Mouse (Mus musculus) hindbrain, embryonic 15.5 days (tissue): ENCODE measurements at regions not wholly inside any gene's neighbourhood (a gene's known extent, or its start where the extent isn't known, plus 50 kb on each side); places are given as distances from the start of the nearest gene placed in this dataset.
A peak's percentile ranks its signal among the peaks of the same experiment; 100 is the strongest.

Source experiments
- ATAC-seq: fragments of 200-750 bp; cut with Nextera tagmentation; 2 replicates; pipeline ENCODE4 v1.8.0; 2017; ENCODE audit warnings: low read depth, moderate number of reproducible peaks, moderate TSS enrichment; ENCODE audit not compliant: low FRiP score
- H3K27ac ChIP-seq: fragments of 300-500 bp; sonication (generic); replicated peaks from 2 replicates; pipeline ENCODE4 v1.5.1; 2015; ENCODE audit warnings: mild to moderate bottlenecking, inconsistent platforms
- H3K27me3 ChIP-seq: fragments of 300-500 bp; sonication (generic); 2 replicates; pipeline ENCODE4 v1.6.1; 2015; ENCODE audit warnings: control low read depth, inconsistent platforms
- H3K36me3 ChIP-seq: fragments of 300-500 bp; sonication (generic); 2 replicates; pipeline ENCODE4 v1.6.1; 2015; ENCODE audit warnings: control low read depth, inconsistent platforms
- H3K4me1 ChIP-seq: fragments of 300-500 bp; sonication (generic); replicated peaks from 2 replicates; pipeline ENCODE4 v1.6.1; 2015; ENCODE audit warnings: control low read depth, inconsistent platforms
- H3K4me2 ChIP-seq: fragments of 300-500 bp; sonication (generic); 2 replicates; pipeline ENCODE4 v1.6.1; 2015; ENCODE audit warnings: moderate library complexity, mild to moderate bottlenecking, inconsistent platforms
- H3K4me3 ChIP-seq: fragments of 300-500 bp; sonication (generic); 2 replicates; pipeline ENCODE4 v1.5.1; 2015; ENCODE audit warnings: mild to moderate bottlenecking, inconsistent platforms
- H3K9ac ChIP-seq: fragments of 300-500 bp; sonication (generic); 2 replicates; pipeline ENCODE4 v1.6.1; 2015; ENCODE audit warnings: inconsistent platforms
- H3K9me3 ChIP-seq: fragments of 300-500 bp; sonication (generic); 2 replicates; pipeline ENCODE4 v1.6.1; 2016; ENCODE audit warnings: control low read depth, inconsistent platforms
- WGBS: fragments of 180-500 bp; shearing (Covaris S2); methylation state at CpG from one replicate; pipeline ENCODE4 v1.1.7; 2015; 5-methylcytosine and 5-hydroxymethylcytosine counted together

DNA sequence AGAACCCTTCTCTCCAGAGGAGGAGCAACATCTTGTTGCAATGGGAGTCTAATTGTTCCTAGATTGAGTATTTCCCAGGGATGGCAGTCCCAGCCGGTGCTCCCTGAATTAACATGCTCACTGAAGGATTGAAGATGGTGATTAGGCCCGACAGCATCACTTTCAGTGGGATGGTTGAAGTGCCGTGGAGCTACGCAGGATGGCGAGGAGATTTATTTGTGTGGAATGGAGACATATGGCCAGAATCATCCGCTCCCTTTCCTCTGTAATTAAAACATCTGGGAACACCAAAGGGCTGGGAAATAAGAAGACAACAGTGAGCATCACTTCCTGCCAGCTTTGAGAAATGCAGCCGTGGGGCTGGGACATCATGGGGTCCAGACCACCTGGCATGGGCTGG lies 512.4 kb downstream of the Dhx35 start:
- Histone ChIP-seq H3K27ac (no peak overlapping the region), H3K9me3 (no peaks in the 10 kb centered on the region), H3K4me1 (no peaks in the 10 kb centered on the region), H3K9ac (no peak overlapping the region), H3K27me3 (no peaks in the 10 kb centered on the region), H3K4me3 (no peak overlapping the region), H3K4me2 (no peak overlapping the region), H3K36me3 (no peaks in the 10 kb centered on the region)
- ATAC-seq: no peak
- 52% methylated on average over 7 of the region's 7 CpGs for WGBS

DNA sequence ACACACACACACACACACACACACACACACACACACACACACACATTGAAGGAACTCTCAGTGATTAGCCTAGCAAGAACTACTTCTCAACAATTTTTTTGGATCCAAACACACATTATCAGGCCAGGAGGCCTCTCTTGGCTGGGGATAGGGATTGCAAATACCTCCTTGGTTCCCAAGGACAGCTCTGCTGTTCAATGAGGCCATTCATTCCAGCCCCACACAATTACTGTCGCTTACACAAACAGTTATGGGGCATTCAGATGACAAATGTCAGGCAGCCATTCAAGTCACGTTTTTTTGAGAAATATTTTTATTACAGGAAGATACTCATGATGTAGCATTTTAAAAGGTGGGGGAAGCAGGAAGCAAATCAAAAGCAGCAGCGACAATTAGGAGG lies 540.1 kb downstream of the Dhx35 start:
- no peaks in the 10 kb centered on the region for H3K36me3 ChIP-seq
- H3K9me3 ChIP-seq: no peaks in the 10 kb centered on the region
- ATAC-seq: no peak
- H3K4me3 ChIP-seq: no peak overlapping the region
- WGBS: 56% methylated on average over 3 of the region's 3 CpGs
- no peak overlapping the region for H3K27ac ChIP-seq
- H3K27me3 ChIP-seq: no peaks in the 10 kb centered on the region
- H3K4me1 ChIP-seq: no peaks in the 10 kb centered on the region
- no peak overlapping the region for H3K4me2 ChIP-seq
- no peak overlapping the region for H3K9ac ChIP-seq

GRCm38 (mm10) chr2:159336646-159337045 lies 542.0 kb downstream of the Dhx35 start:
- H3K4me2 ChIP-seq: no peak overlapping the region
- H3K4me3 ChIP-seq: no peak overlapping the region
- H3K9ac ChIP-seq: no peak overlapping the region
- no peak overlapping the region for H3K27ac ChIP-seq
- H3K4me1 ChIP-seq: no peaks in the 10 kb centered on the region
- no peaks in the 10 kb centered on the region for H3K9me3 ChIP-seq
- ATAC-seq: no peak
- WGBS: 70% methylated on average over 2 of the region's 2 CpGs
- H3K27me3 ChIP-seq: no peaks in the 10 kb centered on the region
- H3K36me3 ChIP-seq: no peaks in the 10 kb centered on the region

DNA sequence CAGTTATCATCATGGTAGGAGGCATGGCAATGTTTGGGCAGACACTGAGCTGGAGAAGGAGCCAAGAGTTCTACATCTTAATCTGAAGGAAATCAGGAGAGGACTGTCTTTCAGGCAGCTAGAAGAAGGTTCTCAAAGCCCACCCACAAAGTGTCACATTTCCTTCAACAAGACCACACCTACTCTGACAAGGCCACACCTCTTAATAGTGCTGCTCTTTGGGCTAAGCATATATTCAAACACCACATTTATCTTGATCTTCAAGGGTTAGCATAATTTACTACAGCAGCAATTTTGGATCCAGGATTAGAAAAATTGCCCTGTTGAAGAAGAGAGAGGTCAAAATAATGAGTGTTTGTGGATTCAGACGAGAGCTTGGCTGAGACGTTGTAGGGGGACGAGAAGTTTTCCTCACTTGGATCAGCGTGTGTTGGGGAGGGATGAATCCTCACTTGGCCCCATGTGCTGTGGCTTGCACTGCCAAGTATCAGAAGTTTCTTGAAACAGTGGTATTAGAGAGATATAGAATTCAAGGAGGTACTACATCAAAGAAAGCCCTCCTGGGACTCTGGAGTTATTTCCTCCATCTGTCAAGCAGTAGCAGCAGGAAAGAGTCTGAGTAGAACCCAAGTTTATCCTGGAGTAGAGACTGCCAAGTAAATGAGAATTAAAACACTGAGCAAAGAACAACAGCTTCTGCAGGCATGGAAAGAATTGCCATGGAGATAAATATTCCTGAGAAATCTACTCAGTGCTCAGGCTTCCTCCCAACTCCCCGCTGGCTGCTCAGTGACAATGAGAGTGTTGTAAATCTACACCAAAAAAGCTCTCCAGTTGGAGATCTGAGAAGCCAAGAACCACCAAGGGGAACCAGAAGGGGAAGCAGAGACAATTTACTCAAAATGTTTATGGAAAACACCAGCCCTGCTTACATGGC lies 549.3 kb downstream of the Dhx35 start:
- Histone ChIP-seq H3K36me3 (no peaks in the 10 kb centered on the region), H3K9me3 (no peaks in the 10 kb centered on the region), H3K4me3 (no peak overlapping the region), H3K9ac (no peak overlapping the region), H3K27me3 (no peaks in the 10 kb centered on the region), H3K27ac (no peak overlapping the region), H3K4me1 (no peaks in the 10 kb centered on the region), H3K4me2 (no peak overlapping the region)
- ATAC-seq: no peak
- WGBS: 74% methylated on average over 5 of the region's 5 CpGs

- no peaks in the 10 kb centered on the region for H3K27me3 ChIP-seq
- no peak overlapping the region for H3K4me3 ChIP-seq
- H3K36me3 ChIP-seq: no peaks in the 10 kb centered on the region
- no peak overlapping the region for H3K27ac ChIP-seq
- 0 out of 2 replicates have a peak, but pooled peaks cover 4% of the 10 kb centered on the region for H3K4me1 ChIP-seq
- 85% methylated on average over 2 of the region's 2 CpGs for WGBS
- H3K4me2 ChIP-seq: no peak overlapping the region
- ATAC-seq: no peak
- H3K9ac ChIP-seq: no peak overlapping the region
- H3K9me3 ChIP-seq: no peaks in the 10 kb centered on the region
Measured at GRCm38 (mm10) chr2:159354247-159354646, 559.6 kb downstream of the Dhx35 start.

- Histone ChIP-seq H3K36me3 (no peaks in the 10 kb centered on the region), H3K9me3 (no peaks in the 10 kb centered on the region), H3K4me1 (0 out of 2 replicates have a peak, but pooled peaks cover 4% of the 10 kb centered on the region), H3K27me3 (no peaks in the 10 kb centered on the region), H3K4me3 (no peak overlapping the region), H3K27ac (no peak overlapping the region), H3K4me2 (no peak overlapping the region), H3K9ac (no peak overlapping the region)
- no peak for ATAC-seq
- WGBS: 55% methylated on average over 5 of the region's 5 CpGs
Measured at GRCm38 (mm10) chr2:159356503-159356902, 561.9 kb downstream of the Dhx35 start.

- no peak overlapping the region for H3K4me2 ChIP-seq
- no peaks in the 10 kb centered on the region for H3K36me3 ChIP-seq
- H3K4me3 ChIP-seq: no peak overlapping the region
- H3K27me3 ChIP-seq: no peaks in the 10 kb centered on the region
- WGBS: 78% methylated on average over 3 of the region's 3 CpGs
- no peaks in the 10 kb centered on the region for H3K4me1 ChIP-seq
- no peak overlapping the region for H3K27ac ChIP-seq
- no peak overlapping the region for H3K9ac ChIP-seq
- H3K9me3 ChIP-seq: no peaks in the 10 kb centered on the region
- ATAC-seq: no peak
Measured at GRCm38 (mm10) chr2:159361371-159361770, 566.8 kb downstream of the Dhx35 start.

DNA sequence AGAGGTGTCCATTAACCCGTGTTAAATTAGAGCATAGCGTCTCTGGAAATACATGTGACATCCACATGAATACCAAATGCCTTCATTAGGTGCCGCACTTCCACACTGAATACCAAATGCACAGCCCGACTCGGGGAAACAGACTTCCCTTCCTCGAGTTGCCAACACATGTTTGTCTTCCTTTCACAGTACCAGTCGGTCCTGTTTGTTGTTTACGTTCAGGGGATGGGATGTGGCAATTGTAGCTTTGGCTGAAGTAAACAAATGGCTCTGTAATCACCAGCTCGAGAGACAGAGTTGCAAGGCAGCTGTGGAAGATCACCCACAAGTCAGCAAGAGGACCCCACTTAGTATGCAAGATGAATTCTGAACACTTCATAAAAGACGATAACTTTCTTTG lies 598.3 kb downstream of the Dhx35 start:
- ATAC-seq: no peak
- Histone ChIP-seq H3K4me1 (no peaks in the 10 kb centered on the region), H3K9ac (no peak overlapping the region), H3K27me3 (no peaks in the 10 kb centered on the region), H3K4me2 (no peak overlapping the region), H3K36me3 (no peaks in the 10 kb centered on the region), H3K9me3 (no peaks in the 10 kb centered on the region), H3K4me3 (no peak overlapping the region), H3K27ac (no peak overlapping the region)
- WGBS: 71% methylated on average over 10 of the region's 10 CpGs

- H3K4me1 ChIP-seq: no peaks in the 10 kb centered on the region
- 80% methylated on average over 9 of the region's 9 CpGs for WGBS
- ATAC-seq: no peak
- H3K9me3 ChIP-seq: no peaks in the 10 kb centered on the region
- H3K36me3 ChIP-seq: no peaks in the 10 kb centered on the region
- H3K27ac ChIP-seq: no peak overlapping the region
- no peaks in the 10 kb centered on the region for H3K27me3 ChIP-seq
- H3K9ac ChIP-seq: no peak overlapping the region
- H3K4me2 ChIP-seq: no peak overlapping the region
- H3K4me3 ChIP-seq: no peak overlapping the region
Measured at GRCm38 (mm10) chr2:159401421-159402100, 607.0 kb downstream of the Dhx35 start.

DNA sequence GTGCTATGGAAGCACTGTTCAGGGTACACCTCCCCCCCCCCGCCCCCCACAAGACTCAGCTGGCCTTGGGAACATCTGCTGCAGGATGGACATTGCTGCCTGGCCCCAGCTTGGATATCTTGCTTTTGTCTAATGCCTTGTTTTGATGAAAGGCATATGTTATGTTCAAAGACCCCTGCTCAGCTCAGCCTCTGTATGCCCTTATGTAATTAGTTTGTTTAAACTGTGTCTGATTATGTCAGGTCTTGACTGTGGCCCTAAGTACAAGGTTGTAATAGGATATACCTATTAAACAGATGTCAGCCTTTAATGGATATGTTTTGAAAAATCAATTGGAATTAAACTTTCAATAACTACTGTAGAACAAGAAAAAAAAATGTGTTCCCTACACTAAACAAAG lies 610.3 kb downstream of the Dhx35 start:
- no peaks in the 10 kb centered on the region for H3K36me3 ChIP-seq
- no peak overlapping the region for H3K4me3 ChIP-seq
- H3K27me3 ChIP-seq: no peaks in the 10 kb centered on the region
- no peak for ATAC-seq
- no peak overlapping the region for H3K9ac ChIP-seq
- 58% methylated on average over 1 of the region's 1 CpGs for WGBS
- H3K4me2 ChIP-seq: no peak overlapping the region
- no peak overlapping the region for H3K27ac ChIP-seq
- H3K9me3 ChIP-seq: no peaks in the 10 kb centered on the region
- H3K4me1 ChIP-seq: no peaks in the 10 kb centered on the region

- no peak overlapping the region for H3K9ac ChIP-seq
- H3K27me3 ChIP-seq: no peaks in the 10 kb centered on the region
- H3K36me3 ChIP-seq: no peaks in the 10 kb centered on the region
- H3K4me2 ChIP-seq: no peak overlapping the region
- no peaks in the 10 kb centered on the region for H3K9me3 ChIP-seq
- H3K4me1 ChIP-seq: peaks cover 10% of the 10 kb centered on the region
- 12% methylated on average over 1 of the region's 1 CpGs for WGBS
- H3K27ac ChIP-seq: no peak overlapping the region
- H3K4me3 ChIP-seq: no peak overlapping the region
- ATAC-seq: peak; percentile 54; the same call in 1 of the 2 replicates
Measured at GRCm38 (mm10) chr2:159414599-159414998, 620.0 kb downstream of the Dhx35 start.

- Histone ChIP-seq H3K4me3 (no peak overlapping the region), H3K4me2 (no peak overlapping the region), H3K9ac (no peak overlapping the region), H3K9me3 (no peaks in the 10 kb centered on the region), H3K4me1 (peaks cover 15% of the 10 kb centered on the region), H3K36me3 (no peaks in the 10 kb centered on the region), H3K27ac (no peak overlapping the region), H3K27me3 (no peaks in the 10 kb centered on the region)
- 48% methylated on average over 7 of the region's 7 CpGs for WGBS
- ATAC-seq: no peak
Measured at GRCm38 (mm10) chr2:159418371-159418940, 623.8 kb downstream of the Dhx35 start.
